Mouse (Mus musculus) hindbrain, postnatal 0 days (tissue): ENCODE measurements around the gene Pax2. TPM values are rescaled to one million over a fixed set of nuclear protein-coding genes. Genes with fewer than 3 reads are reported as not detected.
"Not testable (repeated sequence)": the region's sequence is repeated elsewhere in the genome, so short reads cannot be mapped to it uniquely, and the experiment has no call there.

Experiments used
- ATAC-seq: fragments of 200-750 bp; cut with Nextera tagmentation; 2 replicates; pipeline ENCODE4 v1.8.0; 2017; ENCODE audit warnings: mild to moderate bottlenecking, moderate TSS enrichment, moderate library complexity
- DNase-seq: peaks from one replicate; pipeline ENCODE4 v3.0.0-alpha.2; 2015; ENCODE audit warnings: low spot score
- H3K27ac ChIP-seq: fragments of 300-500 bp; sonication (generic); 2 replicates; pipeline ENCODE4 v1.5.1; 2014; ENCODE audit warnings: mild to moderate bottlenecking
- H3K27me3 ChIP-seq: fragments of 300-500 bp; sonication (generic); 2 replicates; pipeline ENCODE4 v1.6.1; 2014; ENCODE audit warnings: low read length, mixed read lengths; ENCODE audit not compliant: insufficient read depth
- H3K36me3 ChIP-seq: fragments of 300-500 bp; sonication (generic); 2 replicates; pipeline ENCODE4 v1.6.1; 2014; ENCODE audit warnings: low read length, mixed read lengths; ENCODE audit not compliant: insufficient read depth
- H3K4me1 ChIP-seq: fragments of 300-500 bp; sonication (generic); 2 replicates; pipeline ENCODE4 v1.6.1; 2014; ENCODE audit warnings: antibody characterized with exemption, low read length, mixed read lengths; ENCODE audit not compliant: insufficient read depth
- H3K4me2 ChIP-seq: fragments of 300-500 bp; sonication (generic); 2 replicates; pipeline ENCODE4 v1.6.1; 2014; ENCODE audit warnings: low read depth, mild to moderate bottlenecking, low read length, moderate library complexity, mixed read lengths
- H3K4me3 ChIP-seq: fragments of 300-500 bp; sonication (generic); 2 replicates; pipeline ENCODE4 v1.5.1; 2014; ENCODE audit warnings: low read length
- H3K9ac ChIP-seq: fragments of 300-500 bp; sonication (generic); replicated peaks from 2 replicates; pipeline ENCODE4 v1.6.1; 2014; ENCODE audit warnings: mild to moderate bottlenecking, low read length, moderate library complexity, mixed read lengths
- H3K9me3 ChIP-seq: fragments of 300-500 bp; sonication (generic); 2 replicates; pipeline ENCODE4 v1.6.1; 2016; ENCODE audit warnings: low read length, mixed read lengths
- CTCF ChIP-seq: IDR thresholded peaks from 2 replicates; pipeline ENCODE4 v1.5.1; 2016; ENCODE audit warnings: antibody characterized with exemption, control low read depth, low read depth
- WGBS: fragments of 180-500 bp; shearing (Covaris S2); extraction: QIAGEN DNeasy Blood & Tissue Kit; methylation state at CpG from one replicate; pipeline ENCODE4 v1.1.7; 2014; 5-methylcytosine and 5-hydroxymethylcytosine counted together
- polyA plus RNA-seq: library from polyadenylated mRNA; unstranded; fragments of >200 nt; fragmentation: Nextera tagmentation; extraction: Ambion mirVana; gene quantifications from 2 replicates; pipeline ENCODE4 v1.2.1, GENCODE M21; 2015
- total RNA-seq: library from RNA; depleted of rRNA; stranded (reverse); fragments of >200 nt; gene quantifications from 2 replicates; pipeline ENCODE4 v1.2.3, GENCODE M21; 2014

The Pax2 gene
- total and polyA plus RNA-seq, 2 experiments from 2014 or later = 8.1 to 11.2 TPM

DNA sequence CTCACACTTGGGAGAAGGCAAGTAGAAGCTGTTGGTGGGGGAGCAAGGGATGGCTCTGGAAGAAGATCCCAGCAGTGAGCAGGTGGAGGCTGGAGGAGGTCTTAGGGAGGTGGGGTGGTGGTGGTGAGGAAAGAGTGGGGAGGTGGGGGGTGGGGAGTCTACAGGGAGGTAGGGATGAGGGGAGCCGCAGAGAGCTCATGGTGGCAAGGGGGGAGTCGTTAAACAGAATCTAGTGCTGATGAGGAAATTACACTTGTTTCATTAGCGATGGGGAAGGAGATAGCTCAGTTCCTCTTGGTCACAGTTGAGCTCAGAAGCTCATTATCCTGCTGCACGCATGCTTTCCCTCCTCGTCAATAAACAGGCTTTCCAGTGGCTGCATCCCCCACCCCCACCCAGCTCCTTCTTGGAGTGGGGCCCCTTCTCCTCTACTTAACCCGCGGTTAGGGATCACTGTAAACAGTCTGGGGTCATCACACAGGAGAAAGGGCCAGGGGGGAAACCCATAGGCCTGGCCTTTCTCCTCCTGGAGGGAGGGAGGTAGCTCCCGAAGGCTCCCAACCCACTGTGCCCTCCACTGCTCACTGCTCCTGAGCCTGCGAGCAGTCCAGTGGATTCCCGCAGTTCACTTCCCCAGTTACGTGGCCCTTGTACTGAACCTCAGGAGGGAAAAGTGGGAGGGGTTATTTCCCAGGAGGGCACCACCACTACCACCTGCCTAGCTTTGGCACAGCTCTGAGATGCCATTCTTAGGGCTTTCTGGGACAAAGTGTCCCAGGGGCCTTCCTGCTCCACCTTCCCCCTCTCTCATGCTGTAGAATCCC, 78.6 kb downstream of the Pax2 start:
- no peak for TF ChIP-seq CTCF
- peaks cover 12% of the 10 kb centered on the region for H3K4me1 ChIP-seq
- no peaks in the 10 kb centered on the region for H3K9me3 ChIP-seq
- H3K27me3 ChIP-seq = peaks cover 49% of the 10 kb centered on the region
- DNase-seq (peak; percentile 25), ATAC-seq (peak; percentile 28; the same call in 1 of the 2 replicates)
- WGBS = 17% methylated on average over 11 of the region's 11 CpGs
- no peak overlapping the region for H3K9ac ChIP-seq
- no peak overlapping the region for H3K4me2 ChIP-seq
- H3K4me3 ChIP-seq = no peak overlapping the region
- no peak overlapping the region for H3K27ac ChIP-seq
- no peaks in the 10 kb centered on the region for H3K36me3 ChIP-seq

DNA sequence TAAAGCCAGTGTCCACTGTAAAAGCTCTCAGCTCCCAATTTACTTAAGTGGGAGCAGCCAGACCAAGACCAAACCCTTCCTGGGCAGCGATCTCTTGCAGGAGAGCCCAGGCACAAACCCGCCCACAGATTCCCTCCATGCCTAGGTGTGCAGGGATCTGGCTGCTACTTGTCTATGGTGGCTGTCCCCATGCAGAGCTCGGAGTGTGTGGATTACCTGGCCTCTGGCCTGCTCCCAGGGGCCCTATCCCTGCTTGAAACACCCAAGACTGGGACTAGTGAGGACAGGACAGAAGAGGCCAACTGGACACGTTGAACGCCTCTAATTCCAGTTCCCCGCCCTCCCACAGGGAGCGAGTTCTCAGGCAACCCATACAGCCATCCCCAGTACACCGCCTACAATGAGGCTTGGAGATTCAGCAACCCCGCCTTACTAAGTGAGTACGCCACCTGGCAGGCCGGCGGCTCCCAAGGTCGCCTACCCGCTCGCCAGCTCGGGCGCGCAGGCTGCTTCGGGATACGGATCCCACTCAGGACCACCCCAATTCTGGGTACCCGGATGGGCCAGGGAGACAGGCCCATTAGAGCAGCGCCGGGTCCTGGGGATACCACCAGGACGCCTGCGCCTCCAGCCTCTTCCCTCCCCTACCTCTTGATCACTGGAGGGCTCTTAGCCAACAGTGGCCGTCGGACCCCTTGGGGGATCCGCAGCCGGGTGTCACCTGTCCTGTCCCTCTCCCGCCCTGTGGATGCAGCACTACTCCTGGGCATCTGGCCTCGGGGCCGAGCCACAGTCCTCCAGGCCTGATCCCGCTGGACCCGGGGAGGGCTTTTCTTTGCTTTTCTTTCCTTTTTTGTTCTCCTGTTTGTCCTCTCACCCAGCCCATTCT, 79.4 kb downstream of the Pax2 start:
- ATAC-seq = 0 out of 2 replicates have a peak, but pooled peaks have one; percentile 8
- peak overlapping the region; percentile 5; the same call in 1 of the 2 replicates for H3K27ac ChIP-seq
- TF ChIP-seq CTCF = no peak

DNA sequence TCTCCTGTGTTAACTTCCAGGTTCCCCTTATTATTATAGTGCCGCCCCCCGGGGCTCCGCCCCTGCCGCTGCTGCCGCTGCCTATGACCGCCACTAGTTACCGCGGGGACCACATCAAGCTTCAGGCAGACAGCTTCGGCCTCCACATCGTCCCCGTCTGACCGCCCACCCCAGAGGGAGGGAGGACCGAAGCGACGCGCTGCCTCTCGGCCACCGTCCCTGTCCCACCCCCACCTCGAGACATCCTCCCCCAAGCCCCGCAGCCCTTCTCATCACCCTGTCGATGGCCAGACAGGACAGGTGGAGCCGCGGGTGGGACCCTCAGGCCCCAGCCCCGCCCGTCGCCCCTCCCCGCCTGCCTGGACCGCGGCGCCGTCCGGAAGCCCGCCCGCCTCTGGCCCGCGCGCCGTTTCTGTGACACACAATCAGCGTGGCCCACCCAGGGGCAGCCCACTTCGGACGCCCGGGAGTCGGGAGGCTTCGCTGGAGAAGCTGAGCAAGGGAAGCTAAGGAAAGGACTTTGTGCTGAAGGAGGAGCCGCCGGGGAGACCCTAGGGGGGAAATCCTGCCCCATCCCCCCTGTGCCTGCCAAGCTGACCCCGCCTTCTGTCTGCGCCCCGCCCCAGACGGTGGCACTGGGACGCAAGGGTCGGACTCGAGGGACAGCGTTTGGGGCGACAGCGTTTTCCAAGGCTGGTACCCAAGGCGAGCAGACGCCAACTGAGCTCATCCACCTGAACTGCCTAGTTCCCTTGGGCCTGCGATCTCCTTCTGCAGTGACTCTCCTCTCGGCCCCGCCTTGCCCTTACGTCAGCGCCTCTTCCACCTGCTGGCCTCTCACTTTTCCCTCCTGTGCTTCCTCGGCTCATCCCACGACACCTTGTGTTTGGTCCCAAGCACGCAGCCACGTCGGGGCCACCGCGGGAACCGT, 80.4 kb downstream of the Pax2 start:
- 0 out of 2 replicates have a peak overlapping the region, but pooled peaks have one; percentile 5 for H3K27ac ChIP-seq
- peak overlapping the region; percentile 42 for H3K4me3 ChIP-seq
- ATAC-seq (peak; percentile 16; the same call in 1 of the 2 replicates), DNase-seq (peak; percentile 44)
- peak overlapping the region; percentile 66 for H3K4me2 ChIP-seq
- no peaks in the 10 kb centered on the region for H3K36me3 ChIP-seq
- peaks cover 12% of the 10 kb centered on the region for H3K4me1 ChIP-seq
- under 1% methylated on average over 69 of the region's 71 CpGs for WGBS
- no peaks in the 10 kb centered on the region for H3K9me3 ChIP-seq
- no peak for TF ChIP-seq CTCF
- H3K9ac ChIP-seq = peak overlapping the region; percentile 48
- H3K27me3 ChIP-seq = peaks cover 56% of the 10 kb centered on the region

More for the DNA sequence above, 79.4 kb downstream of the Pax2 start:
- H3K9ac ChIP-seq = peak overlapping the region; percentile 48; the same call in 1 of the 2 replicates
- peak overlapping the region; percentile 42 for H3K4me3 ChIP-seq
- H3K9me3 ChIP-seq = no peaks in the 10 kb centered on the region
- H3K27me3 ChIP-seq = peaks cover 56% of the 10 kb centered on the region
- H3K36me3 ChIP-seq = no peaks in the 10 kb centered on the region
- peaks cover 12% of the 10 kb centered on the region for H3K4me1 ChIP-seq
- peak overlapping the region; percentile 66 for H3K4me2 ChIP-seq
- DNase-seq = peak; percentile 19
- 4% methylated on average over 34 of the region's 34 CpGs for whole genome bisulfite sequencing

DNA sequence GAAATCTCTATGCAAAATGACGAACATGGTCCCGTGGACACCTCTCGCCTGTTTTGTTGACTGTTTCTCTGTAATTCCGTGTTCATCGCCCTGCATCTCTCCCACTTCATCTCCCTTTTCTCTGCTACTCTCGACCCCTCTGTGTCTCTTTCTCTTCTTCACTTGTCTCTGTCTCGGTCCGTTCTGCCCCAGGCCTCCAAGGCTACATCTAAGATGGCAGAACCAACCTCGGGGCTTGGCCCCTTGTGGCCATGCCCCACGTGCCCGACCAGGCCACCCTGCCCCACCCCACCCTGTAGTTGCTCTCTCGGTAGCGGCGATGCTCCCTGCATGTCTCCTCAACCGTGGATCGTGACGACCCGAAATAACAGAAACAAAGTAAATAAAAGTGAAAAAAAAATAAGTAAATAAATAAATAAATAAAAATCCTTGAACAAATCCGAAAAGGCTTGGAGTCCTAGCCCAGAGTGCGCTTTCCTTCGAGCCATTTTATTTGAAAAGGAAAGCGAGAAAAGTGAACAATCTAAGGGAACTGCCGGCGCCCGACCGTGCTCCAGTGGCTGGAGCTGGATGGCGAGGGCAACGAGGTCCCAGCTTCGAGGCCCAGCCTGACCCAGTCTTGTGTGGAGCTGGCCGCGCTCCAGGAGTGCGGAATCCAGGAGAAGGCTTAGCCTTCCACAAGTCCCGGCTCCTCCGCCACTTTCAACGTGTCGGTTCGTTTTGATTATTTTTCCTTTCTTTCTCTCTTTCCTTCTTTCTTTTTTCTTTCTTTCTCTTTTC, 81.8 kb downstream of the Pax2 start:
- Histone ChIP-seq H3K27ac (no peak overlapping the region), H3K4me1 (peaks cover 12% of the 10 kb centered on the region), H3K4me3 (peak overlapping the region; percentile 42), H3K4me2 (peak overlapping the region; percentile 66), H3K36me3 (no peaks in the 10 kb centered on the region), H3K9ac (no peak overlapping the region), H3K27me3 (peaks cover 56% of the 10 kb centered on the region), H3K9me3 (no peaks in the 10 kb centered on the region)
- TF ChIP-seq CTCF = no peak
- 5% methylated on average over 37 of the region's 37 CpGs for WGBS
- ATAC-seq (no peak), DNase-seq (no peak)

DNA sequence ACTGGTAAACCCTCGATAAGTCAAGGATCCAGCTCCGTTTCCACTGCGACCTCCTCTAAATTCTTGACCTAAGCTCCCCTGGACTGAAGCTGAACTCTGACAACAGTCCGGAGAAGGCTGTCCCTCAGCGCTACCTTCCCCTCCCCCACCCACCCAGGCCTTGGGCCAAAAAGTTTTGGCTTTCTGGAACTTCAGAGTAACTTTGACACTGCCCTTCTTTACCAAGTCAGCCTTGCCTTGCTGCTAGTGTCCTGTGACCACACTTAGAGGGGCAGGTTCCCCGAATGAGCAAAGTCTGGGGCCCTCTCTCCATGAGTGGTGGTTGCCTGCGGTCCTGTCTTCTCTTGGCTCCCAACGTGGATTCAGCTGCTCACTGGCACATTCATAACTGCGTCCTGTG, 82.5 kb downstream of the Pax2 start:
- no peaks in the 10 kb centered on the region for H3K36me3 ChIP-seq
- H3K4me1 ChIP-seq = peaks cover 12% of the 10 kb centered on the region
- H3K4me2 ChIP-seq = no peak overlapping the region
- no peak overlapping the region for H3K4me3 ChIP-seq
- TF ChIP-seq CTCF = no peak
- no peak overlapping the region for H3K9ac ChIP-seq
- DNase-seq (no peak), ATAC-seq (no peak)
- no peaks in the 10 kb centered on the region for H3K9me3 ChIP-seq
- peaks cover 56% of the 10 kb centered on the region for H3K27me3 ChIP-seq
- WGBS = 17% methylated on average over 9 of the region's 9 CpGs
- no peak overlapping the region for H3K27ac ChIP-seq

DNA sequence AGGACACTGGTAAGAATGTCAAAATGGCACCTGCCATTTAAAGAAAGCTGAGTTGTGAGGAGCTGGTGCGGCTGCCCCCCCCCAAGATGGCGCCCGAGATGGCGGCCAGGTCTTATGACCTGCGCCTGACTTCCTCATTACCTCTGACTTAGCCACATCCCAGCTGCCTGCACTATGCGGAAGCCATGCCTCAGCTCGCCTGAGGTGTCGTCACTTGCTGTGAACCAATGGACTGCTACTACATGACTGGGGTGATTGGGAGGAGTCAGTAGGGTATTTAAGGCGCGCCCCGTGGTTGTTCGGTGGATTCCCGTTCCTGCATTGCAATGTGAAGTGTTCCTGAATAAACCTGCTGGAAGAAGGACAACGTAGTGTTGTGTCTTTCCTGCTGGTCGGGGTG, 86.8 kb downstream of the Pax2 start:
- peaks cover 22% of the 10 kb centered on the region; the same call in 1 of the 2 replicates for H3K27me3 ChIP-seq
- DNase-seq, H3K9ac ChIP-seq, H3K9me3 ChIP-seq, H3K36me3 ChIP-seq, H3K27ac ChIP-seq, ATAC-seq, H3K4me1 ChIP-seq, H3K4me3 ChIP-seq, H3K4me2 ChIP-seq: not testable (repeated sequence)
- WGBS = 92% methylated on average over 15 of the region's 15 CpGs
